ENCODE assay signal across 11 mouse cellular contexts in the genomic region with DNA sequence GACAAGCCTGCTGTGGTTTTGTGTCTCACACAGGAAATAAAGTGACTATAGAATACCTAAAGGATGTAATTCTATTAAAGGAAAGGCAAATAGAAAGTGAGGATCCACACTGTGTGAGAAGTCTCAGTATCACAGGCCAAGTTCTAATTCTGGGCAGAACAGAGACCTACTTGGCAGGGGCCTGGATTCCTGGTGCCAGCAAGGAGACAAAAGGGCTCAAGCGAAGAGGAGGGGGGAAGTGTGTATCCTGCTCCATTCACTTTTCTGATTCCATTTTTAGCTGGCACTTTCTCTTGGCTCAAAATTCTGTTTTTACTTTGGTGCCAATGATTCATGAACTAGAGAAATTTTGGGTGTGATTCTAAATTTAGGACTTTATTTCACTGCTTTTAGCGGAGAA.
A peak's percentile ranks its signal among the peaks of the same experiment; 100 is the strongest.
DNase-seq lines count a peak whose midpoint lies in the region; ATAC-seq and TF ChIP-seq lines count a peak whose summit lies in the region.
"Had no signal": no experiment of that assay in that cellular context is flagged by ENCODE, and none has a peak within 500 bp of the region (broad histone marks: within the 10 kb centered on the region; RNA-seq: fewer than 3 reads in every experiment).

No protein-coding gene starts in this region.

- 29% methylated on average over 2 of the region's 2 CpGs for WGBS in heart, adult 2 months
- 73% methylated on average over 2 of the region's 2 CpGs for WGBS in heart, embryonic 12.5 days

- peak overlapping the region; percentile 36; the same call in 1 of the 2 replicates for H3K27ac ChIP-seq in heart, adult 2 months
- no peak overlapping the region for H3K27ac ChIP-seq in heart, embryonic 12.5 days (ENCODE audit: poor library complexity, severe bottlenecking)
- H3K27ac ChIP-seq: heart, embryonic 13.5 days; liver, embryonic 13.5 days; neural tube, embryonic 12.5 days had no signal

- H3K9me3 ChIP-seq in heart, embryonic 12.5 days (replicated peaks), result peaks cover 4% of the 10 kb centered on the region; the same call in 1 of the 2 replicates

- H3K4me3 ChIP-seq in heart, adult 2 months, result no peak overlapping the region
- H3K4me3 ChIP-seq in heart, embryonic 12.5 days, result no peak overlapping the region
- H3K4me3 ChIP-seq: heart, embryonic 13.5 days; liver, embryonic 13.5 days; neural tube, embryonic 12.5 days had no signal

- no peak overlapping the region for H3K4me2 ChIP-seq in heart, embryonic 12.5 days
- H3K4me2 ChIP-seq: heart, embryonic 13.5 days; liver, embryonic 13.5 days; neural tube, embryonic 12.5 days had no signal

- TF ChIP-seq EP300 in heart, adult 2 months (IDR thresholded peaks at IDR 0.05; ENCODE audit: insufficient read depth, low read depth, low read length), result no peak

- no peaks in the 10 kb centered on the region for H3K79me2 ChIP-seq in heart, adult 2 months (replicated peaks; ENCODE audit: control insufficient read depth, insufficient read depth, low read length)

- no peak for TF ChIP-seq POLR2A in heart, adult 2 months (IDR thresholded peaks at IDR 0.05; ENCODE audit: insufficient read depth, low read depth, low read length)

- no peak for TF ChIP-seq CTCF in heart, adult 2 months (IDR thresholded peaks at IDR 0.05)

- no peaks in the 10 kb centered on the region for H3K27me3 ChIP-seq in heart, adult 2 months (ENCODE audit: control insufficient read depth, insufficient read depth, low read length)
- H3K27me3 ChIP-seq in heart, embryonic 12.5 days (replicated peaks), result no peaks in the 10 kb centered on the region
- H3K27me3 ChIP-seq: heart, embryonic 13.5 days; liver, embryonic 13.5 days; neural tube, embryonic 12.5 days had no signal

- intact Hi-C loops in heart, adult 2 months (cut with DNase I), result no loop called here
- intact Hi-C loops in heart, postnatal 14 days (cut with DNase I), result no loop called here
- intact Hi-C loops in left cerebral cortex, postnatal 4 days (cut with DNase I), result no loop called here

- no peaks in the 10 kb centered on the region for H3K4me1 ChIP-seq in heart, adult 2 months (ENCODE audit: control insufficient read depth, insufficient read depth, low read length)
- H3K4me1 ChIP-seq in heart, embryonic 12.5 days (replicated peaks), result no peaks in the 10 kb centered on the region
- H3K4me1 ChIP-seq: heart, embryonic 13.5 days; liver, embryonic 13.5 days; neural tube, embryonic 12.5 days had no signal

- no peaks in the 10 kb centered on the region for H3K36me3 ChIP-seq in heart, adult 2 months (ENCODE audit: control insufficient read depth, insufficient read depth, low read length)
- no peaks in the 10 kb centered on the region for H3K36me3 ChIP-seq in heart, embryonic 12.5 days
- H3K36me3 ChIP-seq: heart, embryonic 13.5 days; liver, embryonic 13.5 days; neural tube, embryonic 12.5 days had no signal

- DNase-seq in heart, adult 2 months, result peak; percentile 41 to 64
- DNase-seq in cerebellum, adult 11-12 months, result peak; percentile 41
- DNase-seq in heart, postnatal 14 days, result peak; percentile 23 to 51
- peak; percentile 83 for DNase-seq in left cerebral cortex, postnatal 4 days
- DNase-seq in c-Kit-positive CD71-positive TER-119-positive erythroid progenitor cells, embryonic 14.5 days (ENCODE audit: low spot score), result no peak
- DNase-seq: liver, embryonic 13.5 days had no signal

- H3K9ac ChIP-seq in heart, adult 2 months (ENCODE audit: low read depth, low read length), result no peak overlapping the region
- H3K9ac ChIP-seq in heart, embryonic 12.5 days, result no peak overlapping the region
- H3K9ac ChIP-seq: heart, embryonic 13.5 days; liver, embryonic 13.5 days; neural tube, embryonic 12.5 days had no signal

- no peak for ATAC-seq in heart, embryonic 12.5 days (ENCODE audit: insufficient number of reproducible peaks, low FRiP score)
- no peak for ATAC-seq in inflammation-experienced regulatory T-cells, adult 6 months
- ATAC-seq in megakaryocyte-erythroid progenitor cell, adult 5-6 weeks (replicated peaks; ENCODE audit: low FRiP score, low TSS enrichment, poor library complexity, severe bottlenecking), result no peak
